Mouse (Mus musculus): Measurements from ENCODE around the gene Ffar4. TPM values are rescaled to one million over a fixed set of nuclear protein-coding genes. Genes with fewer than 3 reads are reported as not detected.

Gene Ffar4
- polyA plus RNA-seq (2015; fragmentation: Nextera tagmentation; extraction: Ambion mirVana) = not detected in 2 replicates

- H3K9me3 ChIP-seq = no peaks in the 10 kb centered on the region
- H3K36me3 ChIP-seq = no peaks in the 10 kb centered on the region
- peak within 1 kb of the TSS; percentile 62 for H3K4me2 ChIP-seq
- under 1% methylated on average over 77 of the region's 77 CpGs for WGBS
- peak; percentile 65; the same call in 1 of the 2 replicates for ATAC-seq (ENCODE audit: low FRiP score)
- H3K4me1 ChIP-seq (replicated peaks) = peaks cover 12% of the 10 kb centered on the region
- peak within 1 kb of the TSS; percentile 39 for H3K4me3 ChIP-seq
- H3K27ac ChIP-seq = no peak within 1 kb of the TSS
- H3K9ac ChIP-seq = peak within 1 kb of the TSS; percentile 24; the same call in 1 of the 2 replicates
- H3K27me3 ChIP-seq = peaks cover 66% of the 10 kb centered on the region
Measured at GRCm38 (mm10) chr19:38096858-38097758, at the start of gene Ffar4. TSS of gene Ffar4 (plus strand) at chr19:38097071.

- H3K4me2 ChIP-seq = no peak overlapping the region
- H3K27me3 ChIP-seq = peaks cover 7% of the 10 kb centered on the region; the same call in 1 of the 2 replicates
- WGBS = 89% methylated on average over 1 of the region's 1 CpGs
- no peak overlapping the region for H3K9ac ChIP-seq
- H3K36me3 ChIP-seq = no peaks in the 10 kb centered on the region
- peaks cover 8% of the 10 kb centered on the region for H3K4me1 ChIP-seq (replicated peaks)
- ATAC-seq (ENCODE audit: low FRiP score) = no peak
- no peaks in the 10 kb centered on the region for H3K9me3 ChIP-seq
- H3K4me3 ChIP-seq = no peak overlapping the region
- no peak overlapping the region for H3K27ac ChIP-seq
Measured at GRCm38 (mm10) chr19:38049686-38050085, 47.2 kb upstream of the Ffar4 start.

GRCm38 (mm10) chr19:38053227-38054041 is 43.4 kb upstream of the Ffar4 start:
- 33% methylated on average over 8 of the region's 8 CpGs for WGBS
- Histone ChIP-seq H3K9me3 (no peaks in the 10 kb centered on the region), H3K27me3 (0 out of 2 replicates have a peak, but pooled peaks cover 3% of the 10 kb centered on the region), H3K4me2 (peak overlapping the region; percentile 60), H3K4me3 (peak overlapping the region; percentile 68), H3K4me1 (replicated peaks) (peaks cover 19% of the 10 kb centered on the region), H3K9ac (peak overlapping the region; percentile 55; the same call in 1 of the 2 replicates), H3K36me3 (no peaks in the 10 kb centered on the region), H3K27ac (no peak overlapping the region)
- no peak for ATAC-seq (ENCODE audit: low FRiP score)

GRCm38 (mm10) chr19:38054149-38054719 is 42.6 kb upstream of the Ffar4 start:
- Histone ChIP-seq H3K27ac (peak overlapping the region; percentile 8), H3K9me3 (no peaks in the 10 kb centered on the region), H3K4me1 (replicated peaks) (peaks cover 19% of the 10 kb centered on the region), H3K36me3 (no peaks in the 10 kb centered on the region), H3K27me3 (0 out of 2 replicates have a peak, but pooled peaks cover 3% of the 10 kb centered on the region), H3K9ac (peak overlapping the region; percentile 55), H3K4me2 (peak overlapping the region; percentile 60), H3K4me3 (peak overlapping the region; percentile 68)
- peak; percentile 95 for ATAC-seq (ENCODE audit: low FRiP score)
- under 1% methylated on average over 23 of the region's 23 CpGs for WGBS

- under 1% methylated on average over 34 of the region's 36 CpGs for whole genome bisulfite sequencing
- no peaks in the 10 kb centered on the region for H3K36me3 ChIP-seq
- peak; percentile 98 for ATAC-seq (ENCODE audit: low FRiP score)
- H3K4me3 ChIP-seq = peak within 1 kb of the TSS; percentile 68
- peak within 1 kb of the TSS; percentile 8 for H3K27ac ChIP-seq
- peak within 1 kb of the TSS; percentile 69 for H3K9ac ChIP-seq
- H3K27me3 ChIP-seq = 0 out of 2 replicates have a peak, but pooled peaks cover 3% of the 10 kb centered on the region
- H3K4me1 ChIP-seq (replicated peaks) = peaks cover 19% of the 10 kb centered on the region
- peak within 1 kb of the TSS; percentile 92 for H3K4me2 ChIP-seq
- H3K9me3 ChIP-seq = no peaks in the 10 kb centered on the region
Measured at GRCm38 (mm10) chr19:38054720-38055192, 42.1 kb upstream of the Ffar4 start, which contains the start of gene Cep55. TSS of gene Cep55 (plus strand) at chr19:38055011.

GRCm38 (mm10) chr19:38055798-38056197 is 41.1 kb upstream of the Ffar4 start:
- H3K4me2 ChIP-seq = peak overlapping the region; percentile 92
- 0 out of 2 replicates have a peak, but pooled peaks cover 3% of the 10 kb centered on the region for H3K27me3 ChIP-seq
- no peak overlapping the region for H3K9ac ChIP-seq
- peaks cover 19% of the 10 kb centered on the region for H3K4me1 ChIP-seq (replicated peaks)
- no peaks in the 10 kb centered on the region for H3K9me3 ChIP-seq
- H3K4me3 ChIP-seq = peak overlapping the region; percentile 68
- H3K27ac ChIP-seq = no peak overlapping the region
- H3K36me3 ChIP-seq = peaks cover 6% of the 10 kb centered on the region
- no peak for ATAC-seq (ENCODE audit: low FRiP score)
- 22% methylated on average over 6 of the region's 6 CpGs for WGBS

GRCm38 (mm10) chr19:38056276-38056675 is 40.6 kb upstream of the Ffar4 start:
- peak overlapping the region; percentile 92; the same call in 1 of the 2 replicates for H3K4me2 ChIP-seq
- no peaks in the 10 kb centered on the region for H3K9me3 ChIP-seq
- 0 out of 2 replicates have a peak, but pooled peaks cover 3% of the 10 kb centered on the region for H3K27me3 ChIP-seq
- peaks cover 6% of the 10 kb centered on the region for H3K36me3 ChIP-seq
- peaks cover 19% of the 10 kb centered on the region for H3K4me1 ChIP-seq (replicated peaks)
- H3K27ac ChIP-seq = no peak overlapping the region
- ATAC-seq (ENCODE audit: low FRiP score) = no peak
- no peak overlapping the region for H3K9ac ChIP-seq
- H3K4me3 ChIP-seq = peak overlapping the region; percentile 68; the same call in 1 of the 2 replicates
- WGBS = 51% methylated on average over 3 of the region's 3 CpGs

GRCm38 (mm10) chr19:38056931-38057330 is 39.9 kb upstream of the Ffar4 start:
- H3K27me3 ChIP-seq = 0 out of 2 replicates have a peak, but pooled peaks cover 3% of the 10 kb centered on the region
- H3K4me1 ChIP-seq (replicated peaks) = peaks cover 19% of the 10 kb centered on the region
- 89% methylated on average over 8 of the region's 8 CpGs for WGBS
- no peak overlapping the region for H3K27ac ChIP-seq
- H3K9me3 ChIP-seq = no peaks in the 10 kb centered on the region
- no peak overlapping the region for H3K4me3 ChIP-seq
- H3K9ac ChIP-seq = no peak overlapping the region
- peaks cover 6% of the 10 kb centered on the region for H3K36me3 ChIP-seq
- no peak for ATAC-seq (ENCODE audit: low FRiP score)
- H3K4me2 ChIP-seq = no peak overlapping the region

- no peak overlapping the region for H3K4me3 ChIP-seq
- no peak overlapping the region for H3K4me2 ChIP-seq
- peaks cover 6% of the 10 kb centered on the region for H3K36me3 ChIP-seq
- no peaks in the 10 kb centered on the region for H3K9me3 ChIP-seq
- 87% methylated on average over 3 of the region's 3 CpGs for WGBS
- H3K9ac ChIP-seq = no peak overlapping the region
- no peak overlapping the region for H3K27ac ChIP-seq
- no peaks in the 10 kb centered on the region for H3K4me1 ChIP-seq (replicated peaks)
- no peak for ATAC-seq (ENCODE audit: low FRiP score)
- H3K27me3 ChIP-seq = no peaks in the 10 kb centered on the region
Measured at GRCm38 (mm10) chr19:38063201-38063600, 33.7 kb upstream of the Ffar4 start.

GRCm38 (mm10) chr19:38064051-38064450 is 32.8 kb upstream of the Ffar4 start:
- Histone ChIP-seq H3K4me1 (replicated peaks) (no peaks in the 10 kb centered on the region), H3K36me3 (peaks cover 6% of the 10 kb centered on the region), H3K9me3 (no peaks in the 10 kb centered on the region), H3K4me2 (no peak overlapping the region), H3K9ac (no peak overlapping the region), H3K4me3 (no peak overlapping the region), H3K27me3 (no peaks in the 10 kb centered on the region), H3K27ac (no peak overlapping the region)
- 97% methylated on average over 1 of the region's 1 CpGs for WGBS
- no peak for ATAC-seq (ENCODE audit: low FRiP score)

- Histone ChIP-seq H3K4me1 (replicated peaks) (no peaks in the 10 kb centered on the region), H3K4me3 (no peak overlapping the region), H3K36me3 (peaks cover 17% of the 10 kb centered on the region), H3K9me3 (no peaks in the 10 kb centered on the region), H3K27ac (no peak overlapping the region), H3K9ac (no peak overlapping the region), H3K4me2 (no peak overlapping the region), H3K27me3 (no peaks in the 10 kb centered on the region)
- WGBS = 93% methylated on average over 5 of the region's 5 CpGs
- no peak for ATAC-seq (ENCODE audit: low FRiP score)
Measured at GRCm38 (mm10) chr19:38073226-38073625, 23.6 kb upstream of the Ffar4 start.
